Mouse (Mus musculus) CH12.LX (cell line): ENCODE data around the gene Yaf2. TPM values are rescaled to one million over a fixed set of nuclear protein-coding genes. Genes with fewer than 3 reads are reported as not detected.

ENCODE experiments used
- DNase-seq: peaks from one replicate; pipeline ENCODE4 v3.0.0-alpha.2; 2013; ENCODE audit errors: extremely low read depth
- H3K27ac ChIP-seq: 2 replicates; pipeline ENCODE4 v1.5.1; 2012; ENCODE audit warnings: low read depth, mild to moderate bottlenecking, control low read depth, moderate library complexity; ENCODE audit not compliant: insufficient read depth
- H3K27me3 ChIP-seq: replicated peaks from 2 replicates; pipeline ENCODE3; 2012; ENCODE audit warnings: inconsistent platforms
- H3K36me3 ChIP-seq, 2 experiments: replicated peaks in 1 of 2; 2 replicates each; pipeline versions ENCODE3 to v1.6.1; 2012; ENCODE audit warnings: inconsistent platforms in 1 of 2, low read length in 1 of 2, mild to moderate bottlenecking in 1 of 2, mixed read lengths in 1 of 2, moderate library complexity in 1 of 2; ENCODE audit not compliant: control insufficient read depth in 1 of 2, insufficient read depth in 1 of 2
- H3K4me1 ChIP-seq, 2 experiments: 2 replicates each; pipeline ENCODE4 v1.6.1; 2012; ENCODE audit warnings: inconsistent platforms in 1 of 2, moderate library complexity in 1 of 2; ENCODE audit not compliant: insufficient read depth in 2 of 2, control insufficient read depth in 1 of 2
- H3K4me2 ChIP-seq: 2 replicates; pipeline ENCODE4 v1.6.1; 2012; ENCODE audit warnings: low read depth, mild to moderate bottlenecking, control low read depth; ENCODE audit not compliant: poor library complexity, insufficient read depth, severe bottlenecking
- H3K4me3 ChIP-seq, 3 experiments: fragments of 150-350 bp in 1 of 3; sonication (generic) in 1 of 3; replicated peaks in 1 of 3; 2 replicates each; pipeline versions ENCODE3 to v1.5.1; 2011 to 2012; ENCODE audit warnings: low read depth in 2 of 3, low read length in 2 of 3, mild to moderate bottlenecking in 2 of 3, moderate library complexity in 2 of 3, control low read depth in 1 of 3, improper control_type of control experiment in 1 of 3, inconsistent platforms in 1 of 3, mixed read lengths in 1 of 3; ENCODE audit not compliant: poor library complexity in 1 of 3
- H3K79me2 ChIP-seq: replicated peaks from 2 replicates; pipeline ENCODE4 v1.6.1; 2012; ENCODE audit warnings: mild to moderate bottlenecking, moderate library complexity; ENCODE audit not compliant: control insufficient read depth, poor library complexity, insufficient read depth, severe bottlenecking; ENCODE audit errors: extremely low read depth
- H3K9ac ChIP-seq: 2 replicates; pipeline ENCODE4 v1.6.1; 2012; ENCODE audit warnings: low read depth, mild to moderate bottlenecking, control low read depth, moderate library complexity; ENCODE audit not compliant: insufficient read depth
- H3K9me3 ChIP-seq: replicated peaks from 2 replicates; pipeline ENCODE3; 2012; ENCODE audit warnings: low read length, inconsistent platforms, mixed read lengths
- BHLHE40 ChIP-seq: IDR thresholded peaks from 2 replicates; pipeline ENCODE4 v1.6.1; 2011; ENCODE audit warnings: mild to moderate bottlenecking, low read depth, low read length, improper control_type of control experiment
- CHD2 ChIP-seq: IDR thresholded peaks from 2 replicates; pipeline ENCODE4 v1.6.1; 2011; ENCODE audit warnings: low read length, improper control_type of control experiment
- GABPA ChIP-seq: IDR thresholded peaks from 2 replicates; pipeline ENCODE4 v1.6.1; 2012; ENCODE audit warnings: low read depth, low read length, improper control_type of control experiment, inconsistent platforms; ENCODE audit not compliant: insufficient replicate concordance
- IRF4 ChIP-seq: IDR thresholded peaks from 2 replicates; pipeline ENCODE4 v1.6.1; 2014; ENCODE audit warnings: low read depth, mild to moderate bottlenecking, inconsistent platforms, low read length, improper control_type of control experiment
- MAX ChIP-seq: IDR thresholded peaks from 2 replicates; pipeline ENCODE4 v1.6.1; 2011; ENCODE audit warnings: low read length, improper control_type of control experiment
- MAZ ChIP-seq: IDR thresholded peaks from 2 replicates; pipeline ENCODE4 v1.6.1; 2012; ENCODE audit warnings: low read depth, mild to moderate bottlenecking, inconsistent platforms, low read length, improper control_type of control experiment, moderate library complexity
- NELFE ChIP-seq: IDR thresholded peaks from 2 replicates; pipeline ENCODE4 v1.6.1; 2011; ENCODE audit warnings: low read depth, low read length, improper control_type of control experiment
- NRF1 ChIP-seq: IDR thresholded peaks from 2 replicates; pipeline ENCODE4 v1.6.1; 2014; ENCODE audit warnings: low read depth, mild to moderate bottlenecking, inconsistent platforms, low read length, improper control_type of control experiment, moderate library complexity
- PAX5 ChIP-seq: IDR thresholded peaks from 2 replicates; pipeline ENCODE4 v1.6.1; 2012; ENCODE audit warnings: low read length, inconsistent platforms, mixed read lengths
- POLR2A ChIP-seq: IDR thresholded peaks from 2 replicates; pipeline ENCODE4 v1.6.1; 2011; ENCODE audit warnings: low read depth, mild to moderate bottlenecking, improper control_type of control experiment, low read length
- SIN3A ChIP-seq: IDR thresholded peaks from 2 replicates; pipeline ENCODE4 v1.6.1; 2012; ENCODE audit warnings: low read length, improper control_type of control experiment, inconsistent platforms
- SMC3 ChIP-seq: IDR thresholded peaks from 2 replicates; pipeline ENCODE4 v1.6.1; 2011; ENCODE audit warnings: low read depth, low read length, improper control_type of control experiment
- TCF12 ChIP-seq: IDR thresholded peaks from 2 replicates; pipeline ENCODE4 v1.6.1; 2014; ENCODE audit warnings: low read depth, mild to moderate bottlenecking, inconsistent platforms, low read length, improper control_type of control experiment
- UBTF ChIP-seq: IDR thresholded peaks from 2 replicates; pipeline ENCODE4 v1.6.1; 2012; ENCODE audit warnings: low read depth, mild to moderate bottlenecking, inconsistent platforms, low read length, improper control_type of control experiment, moderate library complexity
- USF1 ChIP-seq: IDR thresholded peaks from 2 replicates; pipeline ENCODE4 v1.6.1; 2014; ENCODE audit warnings: low read depth, mild to moderate bottlenecking, inconsistent platforms, low read length, improper control_type of control experiment
- USF2 ChIP-seq: conservative IDR thresholded peaks from 2 replicates; pipeline ENCODE4 v1.6.1; 2011; ENCODE audit warnings: low read depth, low read length, improper control_type of control experiment
- ZMIZ1 ChIP-seq: IDR thresholded peaks from 2 replicates; pipeline ENCODE4 v1.6.1; 2012; ENCODE audit warnings: low read depth, mild to moderate bottlenecking, inconsistent platforms, low read length, improper control_type of control experiment
- ZNF384 ChIP-seq: IDR thresholded peaks from 2 replicates; pipeline ENCODE4 v1.6.1; 2012; ENCODE audit warnings: low read depth, low read length, improper control_type of control experiment, inconsistent platforms
- dilution Hi-C: fragments of 300-500 bp; cut with MboI; formaldehyde crosslinking; loops from 2 replicates; pipeline ENCODE4 v1.14.3; 2020; ENCODE audit warnings: low sequenced_read_pairs; ENCODE audit not compliant: extremely low pct_unique_long_range_greater_than_20kb, extremely low pct_ligation_motif_present
- in situ Hi-C: fragments of 300-500 bp; cut with MboI; formaldehyde crosslinking; loops from 3 replicates; pipeline ENCODE4 v1.14.3; 2019; ENCODE audit warnings: low sequenced_read_pairs, low pct_ligation_motif_present, low pct_unique_long_range_greater_than_20kb, mixed read lengths
- polyA plus RNA-seq: library from polyadenylated mRNA; unstranded; fragments of >175 nt; gene quantifications from 2 replicates; pipeline ENCODE4 v1.2.1, GENCODE M21; 2012; ENCODE audit warnings: low read depth; ENCODE audit not compliant: insufficient read length
- total RNA-seq, 2 experiments: library from RNA; depleted of rRNA; stranded (reverse); fragments of 300-350 nt in 1 of 2; fragments of >200 nt in 1 of 2; gene quantifications; 2 replicates each; pipeline ENCODE4 v1.2.3; 2012 to 2014

The Yaf2 gene
- total RNA-seq (2012; rRNA removed) (32.7 and 33.7 TPM in 2 replicates), total RNA-seq (2014; rRNA removed) (78.4 and 84.8 TPM in 2 replicates), polyA plus RNA-seq (40.9 and 46.2 TPM in 2 replicates)

DNA sequence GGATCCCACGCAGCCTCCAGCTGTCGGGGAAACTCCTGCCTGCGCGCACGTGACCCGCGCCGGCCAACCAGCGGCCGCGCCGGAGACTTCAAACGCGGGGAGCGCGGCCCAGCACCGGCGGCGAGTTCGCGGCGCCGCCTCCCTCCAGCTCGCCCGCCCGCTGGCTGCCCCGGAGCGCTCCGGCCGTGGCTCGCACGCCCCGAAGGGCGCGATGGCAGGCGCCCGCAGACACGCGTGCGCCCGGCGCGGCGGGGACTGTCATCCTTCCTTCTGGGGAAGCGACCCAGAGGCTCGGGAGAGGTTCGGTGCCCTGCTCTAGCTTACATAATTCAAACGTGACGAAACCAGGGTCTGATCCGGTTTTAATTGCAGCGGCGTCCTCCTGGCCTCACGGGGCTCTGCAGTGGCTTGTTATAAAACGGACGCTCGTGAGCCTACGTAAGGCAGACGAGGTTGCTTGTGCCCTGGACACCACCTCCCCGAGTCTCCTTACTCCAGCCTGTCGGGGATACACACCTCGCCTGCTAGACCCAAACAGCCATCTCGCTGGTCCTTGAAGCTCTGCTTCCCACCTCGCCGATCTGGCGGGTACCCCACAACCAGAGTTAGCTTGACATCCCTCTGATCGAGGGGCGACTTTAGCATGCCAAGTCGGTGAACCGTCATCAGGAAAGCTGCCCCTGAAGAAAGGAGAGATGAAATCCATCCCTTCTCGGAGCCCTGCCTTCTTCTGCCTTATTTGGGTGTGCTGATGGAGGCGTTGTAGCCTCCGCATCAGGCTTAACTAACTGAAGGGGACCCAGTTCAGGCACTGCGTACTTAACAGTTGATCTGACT, at the start of gene Yaf2:
Yaf2 (minus strand) TSS at position 11 of the 837 bp plus-strand sequence.
- peaks cover 9 to 11% of the 10 kb centered on the region in 2 experiments for H3K36me3 ChIP-seq
- peak; percentile 75 for TF ChIP-seq BHLHE40
- TF ChIP-seq NRF1, result peak; percentile 58
- no peak for TF ChIP-seq MAZ
- TF ChIP-seq SIN3A, result peak; percentile 17
- TF ChIP-seq USF1, result peak; percentile 91
- TF ChIP-seq MAX, result peak; percentile 80
- peak; percentile 51; the same call in 1 of the 2 replicates for TF ChIP-seq POLR2A
- no peak for TF ChIP-seq GABPA
- peak; percentile 72; the same call in 1 of the 2 replicates for TF ChIP-seq ZMIZ1
- peak; percentile 73 for TF ChIP-seq USF2
- TF ChIP-seq UBTF, result no peak
- peak within 1 kb of the TSS; percentile 94 for H3K9ac ChIP-seq
- H3K4me2 ChIP-seq, result peak within 1 kb of the TSS; percentile 85
- peaks cover 9 to 11% of the 10 kb centered on the region in 2 experiments for H3K4me1 ChIP-seq
- H3K79me2 ChIP-seq, result peaks cover 14% of the 10 kb centered on the region
- peak within 1 kb of the TSS; percentile 25; the same call in 1 of the 2 replicates for H3K27ac ChIP-seq
- H3K4me3 ChIP-seq, result peak within 1 kb of the TSS; percentile 69 to 84 (median 75)
- dilution Hi-C loops (no loop called here), in situ Hi-C loops (no loop called here)
- peak; percentile 65 for DNase-seq
- H3K27me3 ChIP-seq, result no peaks in the 10 kb centered on the region
- H3K9me3 ChIP-seq, result no peaks in the 10 kb centered on the region

DNA sequence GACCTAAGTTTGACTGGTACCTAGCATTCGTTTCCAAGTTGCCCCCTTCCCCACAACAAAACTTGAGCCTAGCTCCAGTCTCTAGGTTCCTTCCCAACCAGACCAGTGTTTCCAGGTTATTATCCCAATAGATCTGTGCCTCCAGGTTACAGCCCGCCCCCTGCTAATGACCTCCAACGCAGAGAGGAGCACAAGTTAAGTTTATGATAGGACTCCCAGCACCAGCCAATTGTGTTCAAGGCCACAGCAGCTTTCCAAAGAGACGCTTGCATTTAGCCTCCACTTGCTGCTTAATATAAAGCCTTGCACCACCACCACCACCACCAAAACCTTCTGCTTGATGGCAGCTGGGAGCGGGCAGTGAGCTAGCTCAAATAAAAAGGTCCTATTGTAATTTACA, 44.6 kb upstream of the Yaf2 start:
- DNase-seq, result no peak
- in situ Hi-C loops (no loop called here), dilution Hi-C loops (no loop called here)
- H3K4me1 ChIP-seq, result peaks cover 0 to 6% of the 10 kb centered on the region in 2 experiments; a peak in 1 of 4 replicates
- no peaks in the 10 kb centered on the region for H3K9me3 ChIP-seq
- H3K4me2 ChIP-seq, result no peak overlapping the region
- H3K27me3 ChIP-seq, result no peaks in the 10 kb centered on the region
- H3K27ac ChIP-seq, result no peak overlapping the region
- H3K79me2 ChIP-seq, result no peaks in the 10 kb centered on the region
- H3K36me3 ChIP-seq, result peaks cover under 1 to 5% of the 10 kb centered on the region in 2 experiments
- TF ChIP-seq NELFE (no peak), TCF12 (no peak), PAX5 (no peak), ZNF384 (no peak), SMC3 (no peak), SIN3A (no peak), IRF4 (no peak), CHD2 (no peak), NRF1 (no peak)
- TF ChIP-seq, all 38 proteins: peak for 0
- Histone ChIP-seq H3K4me3 (no peak overlapping the region), H3K9ac (no peak overlapping the region)
